Mouse (Mus musculus) right cerebral cortex, postnatal 36 days (tissue): ENCODE measurements around the gene Olfr20.
"Not testable (repeated sequence)": the region's sequence is repeated elsewhere in the genome, so short reads cannot be mapped to it uniquely, and the experiment has no call there.

Source experiments
- DNase-seq, 2 experiments: peaks; one replicate each; pipeline ENCODE4 v3.0.0; 2022; ENCODE audit warnings: low spot score in 2 of 2, mixed read lengths in 1 of 2

The Olfr20 gene

GRCm38 (mm10) chr11:73350483-73350882 is at the start of gene Olfr20:
TSS of gene Olfr20 (plus strand) at chr11:73350783.
- no peak for DNase-seq

- DNase-seq: no peak
These were observed 47.5 kb upstream of the Olfr20 start for GRCm38 (mm10) chr11:73303123-73303522.

GRCm38 (mm10) chr11:73315961-73316360 is 34.6 kb upstream of the Olfr20 start:
- no peak for DNase-seq

- not testable (repeated sequence) for DNase-seq
These were observed 32.0 kb upstream of the Olfr20 start for GRCm38 (mm10) chr11:73318581-73318980.

GRCm38 (mm10) chr11:73321064-73321463 is 29.5 kb upstream of the Olfr20 start:
- not testable (repeated sequence) for DNase-seq

- no peak for DNase-seq
These were observed 26.4 kb upstream of the Olfr20 start for GRCm38 (mm10) chr11:73323906-73324830.

GRCm38 (mm10) chr11:73326485-73326886 is 24.1 kb upstream of the Olfr20 start:
- no peak for DNase-seq

- peak in 1 of 2 experiments; percentile 6 for DNase-seq
These were observed 23.2 kb upstream of the Olfr20 start for GRCm38 (mm10) chr11:73327361-73327760.

- no peak for DNase-seq
These were observed 21.1 kb upstream of the Olfr20 start, which contains the start of the genes Aspa, Gm49340 and Spata22 for GRCm38 (mm10) chr11:73329442-73329841. TSS of gene Aspa (minus strand) at chr11:73329596. TSS of gene Gm49340 (plus strand) at chr11:73329741. TSS of gene Spata22 (plus strand) at chr11:73329741.

- no peak for DNase-seq
These were observed 17.2 kb upstream of the Olfr20 start for GRCm38 (mm10) chr11:73333357-73333756.

- DNase-seq: no peak
These were observed 13.7 kb upstream of the Olfr20 start for GRCm38 (mm10) chr11:73336919-73337318.

GRCm38 (mm10) chr11:73370946-73371345 is 20.4 kb downstream of the Olfr20 start, which contains the start of gene Olfr376:
TSS of gene Olfr376 (plus strand) at chr11:73371246.
- no peak for DNase-seq

GRCm38 (mm10) chr11:73395374-73395773 is 44.8 kb downstream of the Olfr20 start:
- DNase-seq: no peak

- no peak for DNase-seq
These were observed 48.9 kb downstream of the Olfr20 start, which contains the start of gene Olfr1 for GRCm38 (mm10) chr11:73399514-73399913. TSS of gene Olfr1 (minus strand) at chr11:73399614.
